Mouse (Mus musculus): Measurements from ENCODE around the gene Cacna2d2.

- TF ChIP-seq CTCF (IDR thresholded peaks at IDR 0.05; ENCODE audit: low read depth, low read length) = no peak
- no peak for TF ChIP-seq POLR2A (IDR thresholded peaks at IDR 0.05; ENCODE audit: extremely low read depth, insufficient read depth, low read length)
Observed at GRCm38 (mm10) chr9:107538231-107538630, 138.8 kb downstream of the Cacna2d2 start.
